Mouse (Mus musculus) bone marrow, adult 2 months (tissue): ENCODE measurements around the gene Nkrf.

ENCODE experiments used
- CTCF ChIP-seq: fragments of 200-500 bp; IDR thresholded peaks from 2 replicates; pipeline ENCODE4 v1.5.1; 2011; ENCODE audit warnings: low read length, control low read depth; ENCODE audit not compliant: control insufficient read depth, insufficient read depth
- POLR2A ChIP-seq: fragments of 200-500 bp; IDR thresholded peaks from 2 replicates; pipeline ENCODE4 v1.6.1; 2011; ENCODE audit warnings: low read depth, mild to moderate bottlenecking, control low read depth, low read length, borderline replicate concordance; ENCODE audit not compliant: control insufficient read depth

DNA sequence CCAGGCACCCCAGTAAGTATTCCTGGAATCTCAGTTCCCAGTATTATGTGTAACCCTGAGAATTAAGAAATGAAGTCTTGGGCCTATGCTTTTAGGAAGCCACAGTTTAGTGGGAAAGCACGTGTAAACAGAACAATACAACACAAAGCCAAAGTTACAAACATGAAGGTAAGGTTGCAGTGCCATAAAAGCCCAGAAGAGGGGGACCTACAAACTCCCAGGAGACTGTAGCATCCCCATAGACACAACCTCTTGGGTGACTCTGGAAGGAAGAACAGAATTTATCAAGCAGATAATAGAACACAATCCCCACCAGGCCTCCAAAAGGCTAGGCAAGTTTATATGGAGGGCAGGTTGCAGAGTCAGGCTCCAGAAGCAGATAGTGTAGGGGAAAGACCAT, 27.9 kb upstream of the Nkrf start:
- no peak for TF ChIP-seq CTCF
- TF ChIP-seq POLR2A = no peak
